8 mouse cellular contexts compared by ENCODE assay signal in genomic region chr11:51689343-51689742, GRCm38 (mm10). TPM values are rescaled to one million over a fixed set of nuclear protein-coding genes. Genes with fewer than 3 reads are reported as not detected.
DNase-seq lines count a peak whose midpoint lies in the region; ATAC-seq and TF ChIP-seq lines count a peak whose summit lies in the region.

No protein-coding gene starts in this region.

- H3K27me3 ChIP-seq in spleen, adult 2 months (ENCODE audit: control insufficient read depth, insufficient read depth, low read length): no peaks in the 10 kb centered on the region
- H3K27me3 ChIP-seq in liver, embryonic 12.5 days (replicated peaks): no peaks in the 10 kb centered on the region
- no peaks in the 10 kb centered on the region for H3K27me3 ChIP-seq in stomach, embryonic 16.5 days (ENCODE audit: control insufficient read depth, insufficient read depth, low read length)

- no peaks in the 10 kb centered on the region for H3K36me3 ChIP-seq in spleen, adult 2 months (ENCODE audit: control insufficient read depth, insufficient read depth, low read length)
- peaks cover 20% of the 10 kb centered on the region for H3K36me3 ChIP-seq in liver, embryonic 12.5 days
- 0 out of 2 replicates have a peak, but pooled peaks cover 5% of the 10 kb centered on the region for H3K36me3 ChIP-seq in stomach, embryonic 16.5 days (ENCODE audit: control insufficient read depth, insufficient read depth, low read length)

- DNase-seq in cerebellum, adult 11-12 months: peak; percentile 18
- no peak for DNase-seq in cerebellum, adult 9-11 months
- DNase-seq in spleen, adult 2 months (ENCODE audit: low read depth in 1 of 2, low spot score in 2 of 2): no peak
- DNase-seq in spleen, postnatal 36 days (ENCODE audit: low spot score in 2 of 2): no peak
- no peak for DNase-seq in cerebellum, adult 8-10 months
- DNase-seq in adrenal gland, adult 2 months: no peak

- H3K4me1 ChIP-seq in spleen, adult 2 months (ENCODE audit: control insufficient read depth, insufficient read depth, insufficient read length): no peaks in the 10 kb centered on the region
- H3K4me1 ChIP-seq in liver, embryonic 12.5 days: peaks cover 20% of the 10 kb centered on the region
- peaks cover 9% of the 10 kb centered on the region; the same call in 1 of the 2 replicates for H3K4me1 ChIP-seq in stomach, embryonic 16.5 days (ENCODE audit: control insufficient read depth, insufficient read depth, low read length)

- H3K27ac ChIP-seq in spleen, adult 2 months (ENCODE audit: insufficient read depth, low read length): peak overlapping the region; percentile 100; the same call in 1 of the 2 replicates
- H3K27ac ChIP-seq in liver, embryonic 12.5 days: peak overlapping the region; percentile 90; the same call in 1 of the 2 replicates
- peak overlapping the region; percentile 100 for H3K27ac ChIP-seq in stomach, embryonic 16.5 days (ENCODE audit: low read length)

- TF ChIP-seq POLR2A in spleen, adult 2 months (IDR thresholded peaks at IDR 0.05; ENCODE audit: low read depth, low read length): no peak

- no peak for TF ChIP-seq CTCF in spleen, adult 2 months (IDR thresholded peaks at IDR 0.05; ENCODE audit: extremely low read depth, insufficient read depth, insufficient read length, insufficient replicate concordance)

- peak overlapping the region; percentile 86 for H3K4me3 ChIP-seq in spleen, adult 2 months (ENCODE audit: extremely low read depth, insufficient read depth, insufficient read length)
- peak overlapping the region; percentile 82 for H3K4me3 ChIP-seq in liver, embryonic 12.5 days
- peak overlapping the region; percentile 61 for H3K4me3 ChIP-seq in stomach, embryonic 16.5 days (replicated peaks; ENCODE audit: low read length)

- WGBS in spleen, adult 2 months: 29% methylated on average over 6 of the region's 6 CpGs
- 22% methylated on average over 6 of the region's 6 CpGs for WGBS in liver, embryonic 12.5 days (ENCODE audit: insufficient replicate concordance)
- 21% methylated on average over 6 of the region's 6 CpGs for WGBS in stomach, embryonic 16.5 days

- no peak for ATAC-seq in liver, embryonic 12.5 days
- ATAC-seq in stomach, embryonic 16.5 days (ENCODE audit: insufficient read depth, low FRiP score): no peak

- peak overlapping the region; percentile 73; the same call in 1 of the 2 replicates for H3K9ac ChIP-seq in liver, embryonic 12.5 days
- H3K9ac ChIP-seq in stomach, embryonic 16.5 days (ENCODE audit: low read length): peak overlapping the region; percentile 86

- peak overlapping the region; percentile 87 for H3K4me2 ChIP-seq in liver, embryonic 12.5 days
- H3K4me2 ChIP-seq in stomach, embryonic 16.5 days (ENCODE audit: low read depth, low read length): peak overlapping the region; percentile 75

- no peaks in the 10 kb centered on the region for H3K9me3 ChIP-seq in liver, embryonic 12.5 days (replicated peaks)
- H3K9me3 ChIP-seq in stomach, embryonic 16.5 days (replicated peaks; ENCODE audit: control insufficient read depth, low read length): no peaks in the 10 kb centered on the region

RNA-seq across cellular contexts. Expression of gene 0610009B22Rik, which starts 0.7 kb away (rescaled TPM):
- 2.4 and 2.9 TPM in 2 replicates for polyA plus RNA-seq in spleen, adult 2 months (2012; rRNA removed)
- polyA plus RNA-seq in liver, embryonic 12.5 days (2016; fragmentation: Nextera tagmentation; extraction: Ambion mirVana): 46.6 and 50.8 TPM in 2 replicates
- polyA plus RNA-seq in stomach, embryonic 16.5 days (2015; fragmentation: Nextera tagmentation; extraction: Ambion mirVana): 89.5 and 93.1 TPM in 2 replicates
- 10 to 100 TPM; 49.2 to 53.7 TPM for total RNA-seq in adrenal gland, adult 2 months (2021)
- polyA plus RNA-seq in adrenal gland, adult 2 months (2012; rRNA removed): 4.2 and 4.8 TPM in 2 replicates

RNA-seq across cellular contexts. Expression of gene D930048N14Rik, which starts 38.6 kb away (rescaled TPM):
- polyA plus RNA-seq in spleen, adult 2 months (2012; rRNA removed): 3.4 and 5.0 TPM in 2 replicates
- polyA plus RNA-seq in liver, embryonic 12.5 days (2016; fragmentation: Nextera tagmentation; extraction: Ambion mirVana): 0.84 and 0.95 TPM in 2 replicates
- polyA plus RNA-seq in stomach, embryonic 16.5 days (2015; fragmentation: Nextera tagmentation; extraction: Ambion mirVana): 5.9 and 6.4 TPM in 2 replicates
- total RNA-seq in adrenal gland, adult 2 months (2021): 1 to 10 TPM; 1.0 to 2.4 TPM
- polyA plus RNA-seq in adrenal gland, adult 2 months (2012; rRNA removed): 5.0 and 6.1 TPM in 2 replicates

RNA-seq across cellular contexts. Expression of gene N4bp3, which starts 38.7 kb away (rescaled TPM):
- 11.3 and 14.7 TPM in 2 replicates for polyA plus RNA-seq in spleen, adult 2 months (2012; rRNA removed)
- polyA plus RNA-seq in liver, embryonic 12.5 days (2016; fragmentation: Nextera tagmentation; extraction: Ambion mirVana): 4.9 and 5.3 TPM in 2 replicates
- 20.7 and 21.0 TPM in 2 replicates for polyA plus RNA-seq in stomach, embryonic 16.5 days (2015; fragmentation: Nextera tagmentation; extraction: Ambion mirVana)
- total RNA-seq in adrenal gland, adult 2 months (2021): 1 to 10 TPM; 5.3 to 9.3 TPM
- polyA plus RNA-seq in adrenal gland, adult 2 months (2012; rRNA removed): 10.5 and 15.1 TPM in 2 replicates

RNA-seq across cellular contexts. Expression of gene Rmnd5b, which starts 53.6 kb away (rescaled TPM):
- 71.2 and 87.4 TPM in 2 replicates for polyA plus RNA-seq in spleen, adult 2 months (2012; rRNA removed)
- 30.4 and 34.4 TPM in 2 replicates for polyA plus RNA-seq in liver, embryonic 12.5 days (2016; fragmentation: Nextera tagmentation; extraction: Ambion mirVana)
- 40.0 and 41.3 TPM in 2 replicates for polyA plus RNA-seq in stomach, embryonic 16.5 days (2015; fragmentation: Nextera tagmentation; extraction: Ambion mirVana)
- 10 to 100 TPM; 44.0 to 61.9 TPM for total RNA-seq in adrenal gland, adult 2 months (2021)
- 201 and 250 TPM in 2 replicates for polyA plus RNA-seq in adrenal gland, adult 2 months (2012; rRNA removed)
